Mouse (Mus musculus) embryo, embryonic 11 days (tissue): ENCODE data around the gene Lrrc18.

Source experiments
- DNase-seq: peaks from one replicate; pipeline ENCODE4 v3.0.0-alpha.2; 2015

Gene Lrrc18

GRCm38 (mm10) chr14:33053441-33053840, 62.3 kb downstream of the Lrrc18 start:
- DNase-seq = no peak

DNA sequence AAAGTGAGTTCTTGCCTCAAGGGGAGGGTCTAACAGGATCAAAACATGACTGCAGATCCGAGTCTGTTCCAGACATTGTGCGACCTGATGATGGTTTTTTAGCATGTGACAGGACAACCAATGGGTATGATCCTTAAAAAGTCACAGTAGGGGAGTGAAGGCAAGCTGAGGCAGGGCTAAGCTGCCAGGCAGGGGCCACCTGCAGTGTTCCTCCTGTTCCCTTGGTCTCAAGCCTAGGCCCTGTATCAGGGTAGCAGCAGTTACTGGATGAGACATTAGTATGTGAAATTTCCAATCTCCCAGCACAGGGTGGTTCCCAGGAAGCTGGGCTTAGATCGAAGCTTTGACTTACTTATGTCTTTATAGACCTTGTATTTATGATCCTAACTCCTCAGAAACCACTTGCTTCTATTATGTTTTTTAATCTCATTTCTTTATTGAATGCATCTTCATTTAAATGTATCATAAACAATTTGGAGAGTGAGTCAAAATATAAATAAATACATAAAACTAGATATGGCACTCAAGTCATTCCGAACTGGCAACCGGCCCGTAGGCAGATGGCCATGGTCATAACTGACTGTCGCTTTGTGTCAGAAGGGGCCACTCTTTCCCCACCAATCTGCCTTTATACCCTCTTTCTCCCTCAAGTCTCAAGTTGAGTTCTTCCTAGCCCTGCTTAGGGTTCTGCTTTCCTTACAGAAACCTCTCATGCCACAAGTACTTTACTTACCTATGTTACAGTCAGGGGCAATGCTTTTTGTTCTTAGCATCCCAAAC, 67.9 kb downstream of the Lrrc18 start:
- no peak for DNase-seq

GRCm38 (mm10) chr14:33062996-33063395, 71.8 kb downstream of the Lrrc18 start:
- DNase-seq = no peak
